Mouse (Mus musculus) forebrain, embryonic 14.5 days (tissue): Measurements from ENCODE around the gene Tmc8. TPM values are rescaled to one million over a fixed set of nuclear protein-coding genes. Genes with fewer than 3 reads are reported as not detected.
"Not testable (repeated sequence)": the region's sequence is repeated elsewhere in the genome, so short reads cannot be mapped to it uniquely, and the experiment has no call there.

Experiments
- ATAC-seq: fragments of 200-750 bp; cut with Nextera tagmentation; 2 replicates; pipeline ENCODE4 v1.8.0; 2017; ENCODE audit warnings: mild to moderate bottlenecking, moderate library complexity
- DNase-seq: peaks from one replicate; pipeline ENCODE4 v3.0.0-alpha.2; 2015; ENCODE audit warnings: low spot score
- H3K27ac ChIP-seq: fragments of 300-500 bp; sonication (generic); 2 replicates; pipeline ENCODE4 v1.5.1; 2014; ENCODE audit warnings: low read depth, mild to moderate bottlenecking, control low read depth, low read length, moderate library complexity
- H3K27me3 ChIP-seq: fragments of 300-500 bp; sonication (generic); replicated peaks from 2 replicates; pipeline ENCODE4 v1.6.1; 2014; ENCODE audit warnings: low read length, control low read depth, mixed read lengths; ENCODE audit not compliant: control insufficient read depth, insufficient read depth
- H3K36me3 ChIP-seq: fragments of 300-500 bp; sonication (generic); 2 replicates; pipeline ENCODE4 v1.6.1; 2014; ENCODE audit warnings: low read length, control low read depth; ENCODE audit not compliant: control insufficient read depth, insufficient read depth
- H3K4me1 ChIP-seq: fragments of 300-500 bp; sonication (generic); 2 replicates; pipeline ENCODE4 v1.6.1; 2014; ENCODE audit warnings: antibody characterized with exemption, low read length, control low read depth; ENCODE audit not compliant: control insufficient read depth, insufficient read depth
- H3K4me2 ChIP-seq: fragments of 300-500 bp; sonication (generic); 2 replicates; pipeline ENCODE4 v1.6.1; 2014; ENCODE audit warnings: mild to moderate bottlenecking, control low read depth, low read length
- H3K4me3 ChIP-seq: fragments of 300-500 bp; sonication (generic); 2 replicates; pipeline ENCODE4 v1.5.1; 2014; ENCODE audit warnings: low read depth, low read length, control low read depth
- H3K9ac ChIP-seq: fragments of 300-500 bp; sonication (generic); 2 replicates; pipeline ENCODE4 v1.6.1; 2014; ENCODE audit warnings: mild to moderate bottlenecking, low read length, control low read depth, moderate library complexity
- H3K9me3 ChIP-seq: fragments of 300-500 bp; sonication (generic); replicated peaks from 2 replicates; pipeline ENCODE4 v1.6.1; 2016; ENCODE audit warnings: low read length, control low read depth, mixed read lengths; ENCODE audit not compliant: control insufficient read depth
- WGBS: fragments of 180-500 bp; shearing (Covaris S2); extraction: QIAGEN DNeasy Blood & Tissue Kit; methylation state at CpG from one replicate; pipeline ENCODE4 v1.1.7; 2014; 5-methylcytosine and 5-hydroxymethylcytosine counted together
- polyA plus RNA-seq: library from polyadenylated mRNA; unstranded; fragments of >200 nt; fragmentation: Nextera tagmentation; extraction: Ambion mirVana; gene quantifications from 2 replicates; pipeline ENCODE4 v1.2.1, GENCODE M21; 2014

The Tmc8 gene
- polyA plus RNA-seq, 1 experiment from 2014 or later, result 0.29 TPM

- peak; percentile 86 for ATAC-seq
- Histone ChIP-seq H3K9ac (peak overlapping the region; percentile 61), H3K27ac (0 out of 2 replicates have a peak overlapping the region, but pooled peaks have one; percentile 18), H3K27me3 (no peaks in the 10 kb centered on the region), H3K9me3 (no peaks in the 10 kb centered on the region), H3K36me3 (peaks cover 26% of the 10 kb centered on the region), H3K4me2 (peak overlapping the region; percentile 98), H3K4me1 (peaks cover 15% of the 10 kb centered on the region), H3K4me3 (peak overlapping the region; percentile 54)
- DNase-seq, result peak; percentile 83
- WGBS, result under 1% methylated on average over 21 of the region's 21 CpGs
Observed at GRCm38 (mm10) chr11:117810401-117811046, 28.6 kb downstream of the Tmc8 start.

- no peak for DNase-seq
- WGBS, result 85% methylated on average over 5 of the region's 5 CpGs
- Histone ChIP-seq H3K9ac (no peak overlapping the region), H3K27ac (no peak overlapping the region), H3K27me3 (no peaks in the 10 kb centered on the region), H3K4me1 (peaks cover 15% of the 10 kb centered on the region), H3K4me3 (no peak overlapping the region), H3K9me3 (no peaks in the 10 kb centered on the region), H3K4me2 (no peak overlapping the region), H3K36me3 (peaks cover 42% of the 10 kb centered on the region)
- ATAC-seq, result no peak
Observed at GRCm38 (mm10) chr11:117813867-117814266, 32.0 kb downstream of the Tmc8 start.

- no peak for ATAC-seq
- no peaks in the 10 kb centered on the region for H3K27me3 ChIP-seq
- WGBS, result 91% methylated on average over 6 of the region's 6 CpGs
- DNase-seq, result no peak
- peaks cover 10% of the 10 kb centered on the region for H3K4me1 ChIP-seq
- no peak overlapping the region for H3K9ac ChIP-seq
- peaks cover 49% of the 10 kb centered on the region for H3K36me3 ChIP-seq
- no peak overlapping the region for H3K4me3 ChIP-seq
- no peak overlapping the region for H3K27ac ChIP-seq
- H3K4me2 ChIP-seq, result no peak overlapping the region
- no peaks in the 10 kb centered on the region for H3K9me3 ChIP-seq
Observed at GRCm38 (mm10) chr11:117814704-117815366, 33.0 kb downstream of the Tmc8 start.

GRCm38 (mm10) chr11:117815850-117816249 lies 34.0 kb downstream of the Tmc8 start:
- H3K9me3 ChIP-seq, DNase-seq, H3K27me3 ChIP-seq, H3K27ac ChIP-seq, H3K4me3 ChIP-seq, H3K9ac ChIP-seq, H3K4me1 ChIP-seq, H3K4me2 ChIP-seq, ATAC-seq: not testable (repeated sequence)
- 87% methylated on average over 9 of the region's 9 CpGs for WGBS
- peaks cover 56% of the 10 kb centered on the region for H3K36me3 ChIP-seq

GRCm38 (mm10) chr11:117816389-117816996 lies 34.6 kb downstream of the Tmc8 start:
- no peak overlapping the region for H3K27ac ChIP-seq
- no peak for ATAC-seq
- DNase-seq, result no peak
- no peaks in the 10 kb centered on the region for H3K27me3 ChIP-seq
- H3K4me2 ChIP-seq, result no peak overlapping the region
- 88% methylated on average over 11 of the region's 13 CpGs for WGBS
- no peaks in the 10 kb centered on the region for H3K9me3 ChIP-seq
- H3K4me3 ChIP-seq, result no peak overlapping the region
- no peaks in the 10 kb centered on the region for H3K4me1 ChIP-seq
- no peak overlapping the region for H3K9ac ChIP-seq
- peaks cover 62% of the 10 kb centered on the region for H3K36me3 ChIP-seq

GRCm38 (mm10) chr11:117819095-117819494 lies 37.2 kb downstream of the Tmc8 start:
- no peak overlapping the region for H3K4me2 ChIP-seq
- no peak overlapping the region for H3K9ac ChIP-seq
- DNase-seq (no peak), ATAC-seq (no peak)
- H3K4me3 ChIP-seq, result no peak overlapping the region
- H3K36me3 ChIP-seq, result peaks cover 57% of the 10 kb centered on the region
- H3K4me1 ChIP-seq, result peaks cover 2% of the 10 kb centered on the region; the same call in 1 of the 2 replicates
- H3K27me3 ChIP-seq, result no peaks in the 10 kb centered on the region
- H3K27ac ChIP-seq, result no peak overlapping the region
- WGBS, result 55% methylated on average over 8 of the region's 8 CpGs
- no peaks in the 10 kb centered on the region for H3K9me3 ChIP-seq

- WGBS, result 91% methylated on average over 7 of the region's 7 CpGs
- Histone ChIP-seq H3K4me2 (no peak overlapping the region), H3K36me3 (peaks cover 46% of the 10 kb centered on the region), H3K9me3 (no peaks in the 10 kb centered on the region), H3K9ac (no peak overlapping the region), H3K4me1 (peaks cover 11% of the 10 kb centered on the region), H3K27me3 (no peaks in the 10 kb centered on the region), H3K4me3 (no peak overlapping the region), H3K27ac (no peak overlapping the region)
- DNase-seq, result no peak
- no peak for ATAC-seq
Observed at GRCm38 (mm10) chr11:117820173-117820572, 38.3 kb downstream of the Tmc8 start.

GRCm38 (mm10) chr11:117821868-117822267 lies 40.0 kb downstream of the Tmc8 start:
- Histone ChIP-seq H3K9me3 (no peaks in the 10 kb centered on the region), H3K36me3 (peaks cover 33% of the 10 kb centered on the region), H3K4me1 (peaks cover 12% of the 10 kb centered on the region), H3K27ac (no peak overlapping the region), H3K4me2 (no peak overlapping the region), H3K27me3 (no peaks in the 10 kb centered on the region), H3K9ac (no peak overlapping the region), H3K4me3 (no peak overlapping the region)
- 90% methylated on average over 9 of the region's 9 CpGs for WGBS
- no peak for ATAC-seq
- DNase-seq, result no peak
